Mouse (Mus musculus): ENCODE measurements around the gene 2310039H08Rik. TPM values are rescaled to one million over a fixed set of nuclear protein-coding genes. Genes with fewer than 3 reads are reported as not detected.
"Not testable (repeated sequence)": the region's sequence is repeated elsewhere in the genome, so short reads cannot be mapped to it uniquely, and the experiment has no call there.

2310039H08Rik gene
- total RNA-seq, 2 experiments from 2014 or later = 7.5 to 10.5 TPM

DNA sequence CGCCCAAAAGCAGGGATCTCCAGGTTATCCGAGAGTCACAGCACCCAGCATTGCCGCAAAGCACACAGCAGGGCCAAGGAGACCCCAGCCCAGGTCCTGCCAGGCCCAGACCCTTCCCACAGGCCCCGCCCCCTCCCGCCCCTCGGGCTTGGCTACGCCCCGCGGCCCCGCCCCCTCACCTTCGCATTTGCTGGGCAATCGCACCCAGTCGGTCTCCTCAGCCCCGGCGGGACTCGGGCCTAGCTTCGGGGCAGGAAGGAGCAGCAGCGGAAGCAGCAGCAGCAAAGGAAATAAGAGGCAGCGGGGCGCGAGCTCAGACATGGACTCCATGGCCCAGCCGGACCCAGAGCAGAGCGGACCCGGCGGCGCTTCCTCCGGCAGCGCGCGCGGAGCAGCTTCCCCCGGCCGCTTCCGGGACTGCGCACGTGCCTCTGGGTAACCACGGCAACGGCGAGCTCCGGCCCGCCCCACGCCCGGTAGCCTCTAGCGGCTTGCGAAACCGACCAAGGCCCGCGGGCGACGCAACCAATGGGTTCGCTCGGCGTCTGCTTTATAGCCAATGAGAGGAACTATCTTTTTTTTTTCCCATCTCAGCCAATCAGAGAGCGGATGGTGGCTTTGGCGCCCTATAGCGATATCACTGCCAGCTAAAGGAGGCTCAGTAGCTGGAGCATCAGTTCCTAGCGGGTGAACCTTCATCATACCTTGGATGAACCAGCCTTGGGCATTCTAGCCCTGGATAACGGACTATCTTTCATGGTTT, 20.5 kb upstream of the 2310039H08Rik start, which contains the start of gene Cnpy3:
Gene Cnpy3, minus strand, starts transcription at position 421 of the 763 bp plus-strand sequence.
- peak; percentile 84 to 92 for DNase-seq (ENCODE audit: extremely low spot score in 1 of 2, low spot score in 1 of 2)

DNA sequence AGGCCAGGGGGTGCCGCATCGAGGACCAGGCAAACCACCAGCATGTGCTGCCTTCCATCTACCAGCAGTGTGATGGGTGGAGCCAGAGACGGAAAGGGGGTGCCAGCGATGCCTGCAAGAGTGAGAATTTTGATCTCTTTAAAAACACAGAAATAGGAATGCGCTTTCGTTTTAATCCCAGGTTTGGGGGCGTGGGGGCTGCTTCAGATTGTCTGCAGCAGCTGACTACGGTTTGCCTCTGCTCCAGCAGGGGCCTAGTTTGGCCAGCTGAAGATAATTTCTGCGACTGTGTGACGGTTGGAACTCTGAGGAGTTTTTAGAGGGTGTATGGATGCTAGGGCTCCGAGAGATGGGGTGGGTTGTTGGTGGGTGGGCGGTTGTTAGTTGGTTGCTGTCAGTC, 13.7 kb upstream of the 2310039H08Rik start:
- no peak for DNase-seq (ENCODE audit: extremely low spot score in 1 of 2, low spot score in 1 of 2)

DNA sequence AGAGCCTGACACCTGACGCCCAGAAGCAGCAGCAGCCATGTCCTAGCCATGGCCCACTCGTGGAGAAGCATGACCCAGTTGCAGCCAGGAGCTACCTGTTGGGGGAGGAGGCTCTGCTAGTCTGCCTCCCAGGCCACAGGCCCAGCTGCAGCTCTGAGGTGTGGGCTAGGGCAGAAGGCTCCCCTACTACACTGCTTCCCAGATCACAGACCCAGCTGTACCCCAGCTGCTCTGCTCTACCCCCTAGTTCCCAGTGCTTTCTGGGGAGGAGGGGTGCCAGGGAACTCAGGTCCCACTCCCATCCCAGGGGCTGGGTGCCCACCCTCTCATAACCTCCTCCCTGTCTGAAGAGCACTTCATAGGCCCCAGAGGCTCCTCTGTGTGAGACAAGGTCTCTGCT, 8.9 kb upstream of the 2310039H08Rik start, which contains the start of gene Ptcra:
Gene Ptcra, minus strand, starts transcription at position 169 of the 400 bp plus-strand sequence.
- DNase-seq (ENCODE audit: extremely low spot score in 1 of 2, low spot score in 1 of 2) = no peak

DNA sequence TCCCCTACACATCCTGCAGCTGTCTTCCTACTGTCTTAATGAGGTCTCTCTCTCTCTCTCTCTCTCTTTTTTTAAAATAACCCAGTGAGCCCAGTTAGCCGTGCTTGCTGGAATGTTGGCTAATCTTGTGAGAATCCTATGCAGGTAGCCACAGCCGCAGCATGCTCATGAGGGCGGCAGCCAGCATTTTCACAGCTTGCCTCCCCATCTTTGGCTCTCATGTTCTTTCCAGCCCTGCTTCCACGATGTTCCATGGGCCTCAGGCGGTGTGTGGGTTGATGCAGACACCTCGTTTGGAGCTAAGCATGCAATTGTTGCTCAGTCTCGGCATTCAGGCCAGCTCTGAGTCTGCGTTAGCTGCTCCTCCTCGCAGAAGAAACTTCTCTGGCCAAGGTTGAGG, 7.5 kb upstream of the 2310039H08Rik start:
- not testable (repeated sequence) for DNase-seq (ENCODE audit: extremely low spot score in 1 of 2, low spot score in 1 of 2)

DNA sequence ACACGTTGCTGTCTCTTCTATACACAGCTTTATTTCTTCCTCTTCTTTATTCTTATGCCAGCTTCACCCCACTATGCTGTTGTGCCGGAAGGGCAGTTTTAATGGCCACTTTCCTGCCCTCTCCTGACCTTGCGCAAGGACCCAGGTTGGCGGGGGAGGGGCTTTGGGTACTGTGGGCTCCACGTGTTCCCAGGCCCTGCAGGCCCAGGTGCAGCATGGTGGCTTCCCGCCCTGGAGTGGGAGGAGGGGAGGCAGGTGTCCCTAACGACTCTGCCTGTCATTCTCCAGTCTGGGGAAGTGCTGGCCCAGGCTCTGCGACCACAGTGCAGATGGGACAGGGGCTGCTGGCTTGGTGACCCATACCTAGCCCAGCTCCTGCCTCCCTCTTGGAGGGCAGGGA, 4.6 kb upstream of the 2310039H08Rik start:
- no peak for DNase-seq (ENCODE audit: extremely low spot score in 1 of 2, low spot score in 1 of 2)

DNA sequence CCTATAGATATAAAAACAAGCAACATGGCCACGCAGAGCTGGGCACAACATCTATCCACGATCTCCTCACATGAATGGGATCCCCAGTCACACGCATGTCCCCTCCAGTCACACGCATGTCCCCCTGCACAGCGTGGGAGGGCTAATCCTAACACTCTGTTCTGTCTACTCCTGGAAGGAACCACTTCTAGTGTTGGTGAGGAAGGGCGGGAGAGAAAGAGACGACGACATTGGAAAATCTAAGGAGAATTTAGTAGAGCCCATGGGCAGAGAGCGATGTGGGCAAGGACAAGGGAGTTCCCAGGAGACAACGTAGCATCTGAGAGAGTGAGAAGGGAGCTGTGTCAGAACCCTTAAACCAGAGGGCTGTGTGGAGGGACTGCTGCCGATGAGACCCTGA, 1.9 kb upstream of the 2310039H08Rik start:
- DNase-seq (ENCODE audit: extremely low spot score in 1 of 2, low spot score in 1 of 2) = no peak

DNA sequence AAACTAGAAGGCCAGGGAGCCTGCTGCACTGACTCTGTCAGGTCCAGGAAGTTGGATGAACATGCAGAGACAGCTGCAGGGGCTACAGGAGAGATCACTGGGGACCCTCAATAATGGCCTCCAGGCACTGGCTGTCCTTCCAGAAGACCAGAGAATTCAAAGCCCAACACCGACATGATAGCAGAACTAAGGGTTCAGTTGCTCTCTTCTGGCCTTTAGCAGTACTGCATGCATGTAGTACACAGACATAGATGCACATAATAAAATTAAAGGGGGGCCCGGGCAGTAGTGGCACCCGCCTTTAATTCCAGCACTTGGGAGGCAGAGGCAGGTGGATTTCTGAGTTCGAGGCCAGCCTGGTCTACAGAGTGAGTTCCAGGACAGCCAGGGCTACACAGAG, 1.4 kb upstream of the 2310039H08Rik start:
- DNase-seq (ENCODE audit: extremely low spot score in 1 of 2, low spot score in 1 of 2) = no peak

DNA sequence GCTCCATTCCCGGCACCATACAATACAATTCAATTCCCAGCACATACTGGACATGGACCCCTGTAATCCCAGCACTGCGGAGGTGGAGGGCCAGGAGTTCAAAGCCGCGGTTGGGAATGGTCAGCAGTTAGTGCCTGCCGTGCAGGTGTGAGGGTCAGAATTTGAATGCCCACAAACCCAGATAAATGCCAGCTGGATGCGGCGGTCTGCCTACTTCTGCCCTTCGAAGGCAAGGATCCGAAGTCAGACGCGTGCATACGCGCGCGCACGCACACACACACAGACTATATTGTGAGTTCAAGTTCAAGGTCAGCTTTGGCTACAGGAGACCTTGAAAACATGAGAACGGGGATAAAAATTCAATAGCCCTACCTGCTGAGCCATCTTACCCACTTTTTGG, 819 bp upstream of the 2310039H08Rik start:
- no peak for DNase-seq (ENCODE audit: extremely low spot score in 1 of 2, low spot score in 1 of 2)

DNA sequence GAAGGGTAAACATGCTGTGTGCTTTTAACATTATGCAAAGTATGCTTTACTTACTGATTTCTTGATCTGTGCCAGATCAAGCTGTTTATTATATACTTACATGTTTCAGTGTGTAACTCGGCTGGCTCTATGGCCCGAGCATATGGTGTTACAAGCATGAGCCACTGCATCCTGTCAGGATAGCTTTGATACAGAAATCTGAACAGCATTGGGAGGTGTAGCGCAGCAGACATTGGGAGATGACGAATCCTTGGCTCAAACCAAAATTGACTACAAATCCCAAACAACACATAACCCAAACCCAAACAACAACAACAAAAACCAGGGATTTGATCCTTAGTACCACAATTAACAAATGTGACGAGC, 414 bp upstream of the 2310039H08Rik start:
- DNase-seq (ENCODE audit: extremely low spot score in 1 of 2, low spot score in 1 of 2) = no peak

DNA sequence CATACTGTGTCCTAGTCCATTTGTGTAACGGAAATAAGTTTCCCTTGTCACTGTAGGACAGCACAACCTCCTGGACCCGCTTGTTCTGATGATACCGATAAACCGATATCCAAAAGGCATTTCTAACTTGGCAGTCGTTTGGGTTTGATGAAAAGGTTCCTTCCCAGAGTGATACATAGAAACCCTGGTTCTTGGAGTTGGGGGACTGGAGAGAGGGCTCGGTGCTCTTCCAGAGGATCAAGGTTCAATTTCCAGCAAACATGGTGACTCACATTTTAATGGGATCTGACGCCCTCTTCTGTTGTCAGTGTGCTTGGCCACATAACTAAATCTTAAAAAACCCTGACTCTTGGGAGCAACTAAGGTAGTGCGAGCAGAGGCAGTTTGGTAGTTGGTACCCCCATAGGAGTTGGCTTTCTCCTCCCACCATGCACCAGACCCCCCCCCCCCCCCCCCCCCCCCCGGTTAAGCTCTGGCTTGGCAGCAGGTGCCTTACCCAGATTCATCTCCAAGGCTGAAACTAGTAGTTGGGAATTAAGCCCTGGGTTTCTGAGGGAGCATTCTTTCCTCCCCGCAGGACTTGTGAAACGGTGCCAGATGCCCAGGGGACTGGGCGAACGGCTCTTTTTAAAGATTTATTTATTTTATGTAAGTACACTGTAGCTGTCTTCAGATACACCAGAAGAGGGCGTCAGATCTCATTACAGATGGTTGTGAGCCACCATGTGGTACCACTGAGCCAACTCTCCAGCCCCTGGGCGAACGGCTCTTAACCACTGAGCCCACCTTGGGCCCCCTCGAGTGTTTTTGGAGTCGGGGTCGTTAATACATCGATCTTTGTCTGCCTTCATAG, 1.1 kb downstream of the 2310039H08Rik start:
- DNase-seq (ENCODE audit: extremely low spot score in 1 of 2, low spot score in 1 of 2) = no peak

DNA sequence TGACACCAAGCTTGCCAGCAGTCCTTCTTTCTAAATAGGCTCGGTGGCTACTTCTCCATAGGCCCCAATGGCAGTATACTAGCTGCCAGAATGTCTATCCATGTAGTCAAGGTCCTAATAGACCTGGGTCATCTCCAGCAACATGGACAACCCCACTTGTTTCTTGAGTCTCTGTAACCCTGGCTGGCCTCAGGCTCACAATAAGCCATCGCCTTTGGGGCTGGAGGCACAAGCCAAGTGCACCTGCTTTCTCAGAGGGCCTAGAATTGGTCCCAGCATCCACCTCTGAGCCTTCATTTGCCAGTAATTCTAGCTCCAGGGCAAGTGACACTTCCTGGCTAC, 1.7 kb downstream of the 2310039H08Rik start:
- DNase-seq (ENCODE audit: extremely low spot score in 1 of 2, low spot score in 1 of 2) = no peak

DNA sequence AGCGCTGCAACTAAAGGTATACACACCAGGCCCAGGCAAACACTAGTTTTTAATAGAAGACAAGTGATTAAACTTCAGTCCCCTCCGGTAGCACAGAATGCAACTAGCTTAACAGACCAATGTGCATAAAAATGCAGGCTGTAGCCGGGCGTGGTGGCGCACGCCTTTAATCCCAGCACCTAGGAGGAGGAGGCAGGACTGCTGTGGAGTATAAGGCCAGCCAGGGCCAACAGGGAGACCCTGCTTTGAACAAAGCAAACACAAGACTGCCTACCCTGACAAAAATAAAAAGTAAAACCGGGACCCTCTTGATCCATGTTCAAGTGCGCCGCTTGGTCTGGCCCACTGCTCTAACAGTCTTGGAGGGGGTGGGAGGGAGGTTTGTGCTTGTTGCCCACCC, 2.6 kb downstream of the 2310039H08Rik start:
- no peak for DNase-seq (ENCODE audit: extremely low spot score in 1 of 2, low spot score in 1 of 2)

DNA sequence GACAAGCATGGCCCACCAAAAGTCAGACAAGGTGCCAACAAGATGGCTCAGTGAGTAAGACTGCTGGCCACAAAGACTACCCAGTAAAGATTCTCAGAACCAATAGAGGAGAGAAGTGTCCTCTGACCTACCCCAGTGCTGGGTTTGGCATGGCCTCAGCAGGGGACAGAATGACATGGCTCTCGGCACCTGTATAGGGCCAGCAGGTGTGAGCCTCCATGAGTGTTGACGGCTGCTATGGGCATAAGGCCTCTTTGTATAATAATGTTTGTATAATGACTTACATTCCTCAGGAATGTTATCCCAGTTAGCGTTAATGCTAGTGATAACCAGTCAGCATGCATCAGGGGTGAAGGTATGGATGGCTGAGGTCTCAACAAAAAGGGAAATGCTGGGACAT, 3.7 kb downstream of the 2310039H08Rik start:
- no peak for DNase-seq (ENCODE audit: extremely low spot score in 1 of 2, low spot score in 1 of 2)

DNA sequence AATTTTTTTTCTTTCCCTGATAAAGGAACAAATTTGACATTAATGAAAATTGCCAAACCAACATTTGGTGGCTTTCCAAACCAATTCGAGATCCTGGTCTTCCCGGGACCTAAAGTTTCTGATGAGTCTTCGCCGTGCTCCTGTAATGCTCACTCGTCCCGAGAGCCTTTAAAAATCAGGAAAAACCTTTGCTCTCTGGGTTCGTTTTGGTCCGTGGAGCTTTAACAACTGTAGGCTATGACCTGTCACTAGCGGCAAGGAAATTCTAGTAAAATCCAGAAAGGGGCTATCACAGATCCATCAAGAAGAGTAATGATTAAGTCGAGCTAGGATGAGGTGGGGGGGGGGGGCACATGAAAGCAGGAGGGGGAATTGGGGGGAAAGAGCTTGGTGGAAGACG, 9.4 kb downstream of the 2310039H08Rik start:
- DNase-seq (ENCODE audit: extremely low spot score in 1 of 2, low spot score in 1 of 2) = no peak

DNA sequence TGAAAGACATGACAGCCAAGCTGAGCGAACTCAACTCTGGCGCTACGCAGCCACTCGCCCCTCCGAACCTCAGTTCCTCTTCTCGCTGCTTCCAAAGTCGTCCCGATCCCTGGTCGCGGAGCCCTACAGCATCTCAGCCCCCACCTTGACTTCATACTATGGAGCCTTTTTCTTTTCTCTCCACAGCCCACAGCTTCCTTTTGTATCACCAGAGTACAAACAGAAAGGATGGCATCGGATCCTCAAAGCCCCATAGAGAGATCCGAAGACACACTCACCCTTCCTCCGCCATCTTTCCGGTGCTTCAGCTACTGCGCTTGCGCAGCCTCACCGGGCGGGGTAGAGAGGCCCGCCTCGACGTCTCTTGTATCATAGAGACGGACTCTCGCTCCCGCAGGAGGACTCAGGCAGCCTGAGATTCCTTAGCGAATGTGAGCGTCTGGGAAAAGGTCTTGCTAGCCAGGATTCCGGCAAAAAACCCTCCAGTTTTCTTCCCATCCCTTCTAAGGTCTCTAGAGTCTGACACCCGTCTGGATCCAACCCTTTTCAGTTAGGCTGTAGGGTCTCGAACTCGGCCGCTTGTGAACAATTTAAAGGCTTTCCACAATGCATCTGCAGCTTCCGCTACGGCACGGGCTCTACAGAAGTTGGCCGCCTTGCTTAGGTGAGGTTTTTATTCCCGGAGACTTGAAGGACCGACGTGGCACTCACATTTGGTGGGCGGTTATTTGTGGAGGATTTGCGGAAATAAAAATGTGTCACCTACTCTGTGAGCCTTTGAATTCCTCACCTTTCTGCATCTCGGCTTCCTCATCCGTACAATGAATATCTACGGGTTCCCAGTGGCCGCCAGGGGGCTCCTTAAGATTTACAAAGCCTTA, 10.1 kb downstream of the 2310039H08Rik start, which contains the start of gene Rpl7l1:
Gene Rpl7l1, minus strand, starts transcription at position 332 of the 881 bp plus-strand sequence.
- DNase-seq (ENCODE audit: extremely low spot score in 1 of 2, low spot score in 1 of 2) = peak; percentile 82 to 86

DNA sequence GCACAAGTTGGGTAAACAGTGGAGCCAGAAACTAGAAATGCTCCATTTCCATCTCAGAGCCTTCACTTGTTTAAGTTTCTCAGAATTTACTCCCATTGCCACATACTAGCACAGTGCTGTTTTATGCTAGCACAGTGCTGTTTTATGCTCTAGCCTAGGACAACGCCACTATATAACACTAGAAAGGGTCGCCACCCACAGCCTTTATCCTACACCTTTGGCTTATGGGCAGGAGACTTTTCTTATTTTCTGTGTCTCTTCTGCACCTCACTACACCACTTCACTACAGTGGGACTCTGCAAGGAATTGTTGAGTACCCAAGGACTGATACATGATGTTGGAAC, 10.8 kb downstream of the 2310039H08Rik start:
- no peak for DNase-seq (ENCODE audit: extremely low spot score in 1 of 2, low spot score in 1 of 2)

DNA sequence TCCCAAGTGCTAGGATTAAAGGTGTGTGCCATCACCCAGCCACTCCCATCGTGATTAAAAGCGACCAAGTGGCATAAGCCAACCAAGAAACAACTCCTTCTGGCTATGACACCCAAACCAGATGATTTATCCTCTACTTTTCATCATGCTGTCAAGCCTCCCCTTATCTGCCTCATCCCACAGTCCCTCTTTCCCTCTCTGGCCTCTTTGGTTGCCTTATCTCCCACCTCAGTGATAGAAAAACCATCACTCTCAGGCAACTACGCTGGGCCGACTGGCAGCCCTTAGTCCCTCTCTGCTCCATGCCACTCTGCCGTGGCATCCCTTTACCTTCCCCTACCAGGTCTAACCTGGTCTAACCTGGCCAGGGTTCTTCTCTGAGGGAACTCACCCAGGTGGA, 14.5 kb downstream of the 2310039H08Rik start:
- DNase-seq (ENCODE audit: extremely low spot score in 1 of 2, low spot score in 1 of 2) = no peak

DNA sequence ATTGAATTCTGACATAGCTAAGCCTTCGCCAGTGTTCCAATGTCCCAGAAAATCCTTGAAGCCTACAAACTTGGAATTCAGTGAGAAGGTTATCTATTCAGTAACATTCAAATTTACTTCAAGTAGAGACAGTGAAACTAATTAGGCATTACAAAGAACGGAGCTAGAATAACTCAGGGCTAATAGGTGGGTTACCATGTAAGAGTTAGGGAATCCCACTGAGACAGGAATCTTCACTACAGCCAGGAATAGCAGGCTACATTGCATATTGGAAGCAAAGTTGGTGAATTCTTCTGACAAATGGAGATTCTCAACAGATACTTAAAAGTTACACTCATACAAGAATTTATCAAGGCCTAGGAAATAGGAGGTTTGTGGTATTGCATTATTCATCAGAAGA, 15.5 kb downstream of the 2310039H08Rik start:
- DNase-seq (ENCODE audit: extremely low spot score in 1 of 2, low spot score in 1 of 2) = not testable (repeated sequence)

DNA sequence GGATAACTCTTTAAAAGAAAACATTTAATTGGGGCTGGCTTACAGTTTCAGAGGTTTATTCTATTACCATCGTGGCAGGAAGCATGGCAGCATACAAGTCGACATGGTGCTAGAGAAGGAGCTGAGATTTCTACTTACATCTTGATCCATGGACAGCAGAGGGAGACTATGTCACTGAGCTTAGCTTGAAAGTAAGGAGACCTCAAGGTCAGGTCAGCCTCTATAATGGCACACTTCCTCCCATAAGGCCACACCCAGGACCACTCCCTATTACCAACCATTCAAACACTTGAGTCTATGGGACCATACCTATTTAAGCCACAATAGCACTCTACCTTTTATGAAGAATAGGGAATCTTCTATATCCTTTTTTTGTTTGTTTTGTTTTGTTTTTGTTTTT, 20.5 kb downstream of the 2310039H08Rik start:
- DNase-seq (ENCODE audit: extremely low spot score in 1 of 2, low spot score in 1 of 2) = no peak

DNA sequence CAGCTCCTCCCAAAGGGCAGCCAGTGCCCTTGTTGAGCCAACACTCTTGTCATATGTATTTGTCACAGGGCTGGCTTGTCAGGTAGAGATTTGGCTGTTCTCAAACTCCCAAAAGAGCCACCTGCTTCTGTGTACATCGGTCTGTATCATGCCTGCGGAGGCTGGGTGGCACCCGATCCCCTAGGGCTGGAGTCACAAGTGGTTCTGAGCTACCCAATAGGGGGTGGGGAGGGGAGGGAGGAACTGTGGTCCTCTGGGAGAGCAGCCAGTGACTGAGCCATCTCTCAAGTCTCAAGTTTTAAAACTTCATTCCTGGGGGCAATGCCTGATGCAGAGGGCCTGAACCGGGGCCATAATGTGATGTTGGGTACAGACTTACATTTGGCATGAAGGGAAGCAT, 24.3 kb downstream of the 2310039H08Rik start:
- no peak for DNase-seq (ENCODE audit: extremely low spot score in 1 of 2, low spot score in 1 of 2)

DNA sequence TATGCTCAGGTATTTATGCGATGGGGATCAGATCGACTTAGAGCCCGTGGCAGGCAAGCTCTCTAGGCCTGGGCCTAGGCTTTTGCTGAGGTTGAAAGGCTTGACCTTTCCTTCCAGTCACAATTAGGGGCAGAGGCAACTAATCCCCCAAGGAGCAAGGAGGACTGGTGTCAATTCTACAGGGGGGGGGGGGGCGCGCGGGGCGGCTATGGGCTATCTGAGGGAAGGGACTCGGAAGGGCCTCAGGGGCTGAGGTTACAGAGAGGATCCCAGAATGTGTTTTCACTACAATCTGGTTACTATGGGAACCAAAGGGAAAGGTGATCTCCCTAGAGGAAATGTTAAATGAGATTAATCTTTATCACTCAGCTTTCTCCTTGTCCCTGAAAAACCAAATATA, 25.0 kb downstream of the 2310039H08Rik start:
- DNase-seq (ENCODE audit: extremely low spot score in 1 of 2, low spot score in 1 of 2) = no peak

Data from layer of hippocampus, postnatal 25 days (tissue).